Mouse (Mus musculus) ES-E14 (cell line): ENCODE measurements around the gene Fdxr.

Experiments
- CHD2 ChIP-seq: IDR thresholded peaks from 2 replicates; pipeline ENCODE4 v1.6.1; 2014; ENCODE audit warnings: mild to moderate bottlenecking, low read depth, low read length, inconsistent platforms
- HCFC1 ChIP-seq: IDR thresholded peaks from 2 replicates; pipeline ENCODE4 v1.6.1; 2012; ENCODE audit warnings: low read length, inconsistent platforms, borderline replicate concordance; ENCODE audit not compliant: insufficient read depth
- MAFK ChIP-seq: IDR thresholded peaks from 2 replicates; pipeline ENCODE4 v1.6.1; 2014; ENCODE audit warnings: mild to moderate bottlenecking, low read depth, low read length, inconsistent platforms; ENCODE audit not compliant: insufficient read depth
- ZC3H11A ChIP-seq: IDR thresholded peaks from 2 replicates; pipeline ENCODE4 v1.6.1; 2012; ENCODE audit warnings: low read depth, mild to moderate bottlenecking, inconsistent platforms, low read length, borderline replicate concordance
- ZNF384 ChIP-seq: IDR thresholded peaks from 2 replicates; pipeline ENCODE4 v1.6.1; 2012; ENCODE audit warnings: low read depth, low read length, inconsistent platforms

DNA sequence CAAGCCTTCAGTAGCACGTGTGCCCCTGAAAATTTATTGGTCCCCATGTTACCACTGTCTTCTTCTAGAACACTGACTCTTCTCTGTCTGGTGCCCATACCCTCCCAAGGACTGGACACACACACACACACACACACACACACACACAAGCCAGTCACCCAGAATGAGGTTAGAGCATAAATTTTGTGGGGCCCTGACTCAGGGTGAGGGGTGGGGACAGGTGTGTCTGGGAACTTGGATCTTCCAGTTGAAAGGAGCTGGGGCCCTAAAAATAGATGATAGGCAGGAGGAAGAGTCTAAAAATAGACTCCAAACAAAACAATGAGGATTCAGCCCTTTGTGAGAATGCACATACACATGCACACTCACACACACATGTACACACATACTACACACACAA is 31.9 kb upstream of the Fdxr start:
- TF ChIP-seq HCFC1: no peak
- TF ChIP-seq ZC3H11A: no peak
- no peak for TF ChIP-seq MAFK
- no peak for TF ChIP-seq CHD2
- TF ChIP-seq ZNF384: no peak
